Mouse (Mus musculus) gastrocnemius, postnatal 25 days (tissue): ENCODE results near the gene Il1f10. TPM values are rescaled to one million over a fixed set of nuclear protein-coding genes. Genes with fewer than 3 reads are reported as not detected.

ENCODE experiments used
- DNase-seq: peaks from one replicate; pipeline ENCODE4 v3.0.0; 2022
- long read RNA-seq, 2 experiments: library from polyadenylated mRNA; stranded (forward); transcript quantifications; one replicate each; pipeline ENCODE4 v2.0.0; 2021
- total RNA-seq, 2 experiments: library from RNA; stranded (reverse); gene quantifications; 1 replicate in 1 of 2; 2 replicates in 1 of 2; pipeline ENCODE4 v1.2.3; 2021

Il1f10 gene
- total RNA-seq, result not detected
- long read RNA-seq, experiment 1, result 0 reads
- long read RNA-seq, experiment 2, result 0 reads

DNA sequence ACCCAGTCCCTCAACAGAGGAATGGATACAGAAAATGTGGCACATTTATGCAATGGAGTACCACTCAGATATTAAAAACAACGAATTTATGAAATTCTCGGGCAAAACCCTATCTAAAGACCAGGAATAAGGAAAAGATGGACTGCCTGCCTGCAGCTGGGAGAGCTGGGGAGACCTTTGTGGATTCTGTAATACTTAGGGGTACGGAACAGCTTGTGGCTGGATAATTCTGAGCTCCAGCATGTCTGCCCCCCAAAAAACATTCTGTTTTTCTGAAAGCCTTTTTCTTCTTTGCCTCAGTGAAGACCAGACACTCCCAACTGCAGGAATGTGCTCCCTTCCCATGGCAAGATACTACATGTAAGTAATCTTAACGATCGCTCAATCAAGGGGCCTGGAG is at the start of gene Il1f10:
TSS of gene Il1f10 (plus strand) at position 301 of the 400 bp plus-strand sequence.
- DNase-seq, result no peak

DNA sequence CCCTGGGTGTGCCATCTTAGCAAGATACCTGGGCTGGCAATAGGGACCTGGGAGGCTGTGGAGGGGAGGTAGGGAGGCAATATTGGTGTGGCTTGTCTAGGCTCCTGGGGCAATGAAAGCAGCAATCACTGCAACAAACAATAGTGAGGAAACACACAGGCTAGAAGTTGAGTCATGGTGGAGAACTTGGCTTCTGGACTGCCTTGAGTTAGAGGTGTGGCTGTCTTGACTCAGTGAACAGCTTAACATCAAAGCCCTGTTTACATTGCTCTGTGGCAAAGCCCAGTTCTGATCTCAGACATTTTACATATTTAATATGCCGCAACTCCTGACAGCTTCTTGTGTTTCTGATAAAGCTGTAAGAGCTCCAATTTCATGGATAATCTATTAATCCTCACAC is 23.5 kb upstream of the Il1f10 start:
- no peak for DNase-seq

DNA sequence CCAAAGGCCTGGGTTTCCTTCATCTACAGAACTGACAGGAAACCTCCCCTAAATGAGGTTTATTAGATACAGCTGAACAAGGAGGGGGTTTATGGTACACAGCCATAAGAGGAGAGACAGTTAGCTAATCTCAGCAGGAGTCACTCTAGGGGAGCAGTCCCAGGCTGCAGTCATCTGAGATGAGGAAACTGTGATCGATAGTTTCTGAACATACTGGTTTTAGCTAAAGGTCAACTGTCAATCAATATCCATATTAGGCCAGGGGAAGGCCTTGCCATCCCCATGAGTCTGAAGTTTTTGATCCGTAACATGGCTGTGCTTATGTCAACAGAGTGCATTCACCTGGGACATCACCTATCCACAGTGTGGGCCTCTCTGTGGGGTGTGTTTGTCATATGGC is 17.4 kb upstream of the Il1f10 start:
- no peak for DNase-seq

DNA sequence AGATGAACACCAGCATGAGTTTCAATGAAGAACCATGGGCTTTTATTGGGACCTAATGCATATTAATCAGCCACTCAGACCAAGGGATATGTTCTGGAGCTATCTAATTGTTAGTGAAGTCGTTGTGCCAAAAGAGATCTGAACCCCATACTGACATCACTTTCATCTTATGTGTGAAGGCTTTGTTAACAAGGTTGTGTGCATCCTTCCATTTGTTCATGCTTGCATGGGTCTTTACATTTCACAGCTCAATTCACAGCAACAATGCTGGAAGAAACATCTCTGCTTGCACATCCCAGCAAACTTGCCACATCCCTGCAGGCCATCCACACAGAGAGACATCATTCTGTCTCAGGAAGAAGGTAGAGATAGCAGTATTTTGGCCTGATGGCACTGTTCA is 15.8 kb upstream of the Il1f10 start:
- DNase-seq, result no peak

DNA sequence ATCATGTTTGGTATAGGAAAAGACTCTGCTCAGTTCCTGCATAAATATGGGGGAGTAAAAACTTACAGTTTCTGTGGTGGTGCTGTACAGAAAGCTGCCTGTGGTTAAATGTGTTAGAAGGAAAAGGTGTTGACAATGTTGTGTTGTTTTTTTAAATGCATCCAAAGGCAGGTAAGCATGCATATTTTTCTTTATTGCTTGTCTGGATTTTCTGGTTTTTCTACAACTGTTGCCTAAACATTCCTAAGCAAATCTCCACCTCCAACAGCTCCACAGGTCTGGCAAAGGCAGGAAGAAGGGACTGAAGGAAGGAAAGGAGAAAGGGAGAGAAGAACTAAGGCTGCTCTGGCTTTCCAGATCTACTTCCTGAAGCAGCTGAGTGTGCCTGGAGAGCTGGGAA is 14.3 kb upstream of the Il1f10 start, which contains the start of gene Il1f5:
TSS of gene Il1f5 (plus strand) at position 301 of the 400 bp plus-strand sequence.
- DNase-seq, result no peak

DNA sequence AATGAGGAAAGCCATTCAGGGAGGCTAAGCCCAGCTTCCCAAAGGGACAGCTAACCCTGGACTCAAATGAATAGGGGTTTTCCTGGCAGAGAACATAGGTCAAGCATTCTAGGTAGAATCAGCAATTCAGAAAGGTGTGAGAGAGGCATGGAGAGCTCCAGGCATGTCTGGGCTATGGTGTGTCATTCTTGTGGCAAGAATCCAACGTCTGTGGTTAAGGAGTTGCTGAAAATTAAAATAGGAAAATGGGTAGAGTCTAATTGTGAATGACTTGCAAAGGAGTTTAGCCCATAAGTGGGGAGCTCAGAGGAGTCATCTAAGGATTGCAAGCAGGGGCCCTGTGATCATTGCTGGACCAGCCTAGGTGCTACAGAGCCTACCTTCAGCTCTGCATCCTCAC is 3.6 kb downstream of the Il1f10 start:
- DNase-seq, result no peak

DNA sequence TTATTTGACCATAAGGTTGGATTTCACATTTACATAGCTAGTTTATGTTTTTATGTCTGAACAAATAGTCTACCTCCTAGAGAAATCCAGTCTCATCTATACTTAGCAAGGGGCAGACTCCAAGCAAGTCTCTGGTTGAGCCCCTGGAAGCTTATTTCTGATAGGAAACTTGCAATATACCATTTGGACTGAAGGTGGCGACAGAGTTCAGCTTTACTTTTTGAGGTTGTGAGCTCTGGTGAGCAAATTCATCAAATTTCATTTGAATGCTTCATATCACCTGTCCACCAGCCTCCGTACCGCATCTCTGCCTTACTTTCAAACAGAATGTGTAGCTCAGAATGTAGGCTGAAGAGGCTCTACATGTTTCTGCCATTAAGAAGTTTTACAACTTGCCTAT is 5.8 kb downstream of the Il1f10 start:
- no peak for DNase-seq

DNA sequence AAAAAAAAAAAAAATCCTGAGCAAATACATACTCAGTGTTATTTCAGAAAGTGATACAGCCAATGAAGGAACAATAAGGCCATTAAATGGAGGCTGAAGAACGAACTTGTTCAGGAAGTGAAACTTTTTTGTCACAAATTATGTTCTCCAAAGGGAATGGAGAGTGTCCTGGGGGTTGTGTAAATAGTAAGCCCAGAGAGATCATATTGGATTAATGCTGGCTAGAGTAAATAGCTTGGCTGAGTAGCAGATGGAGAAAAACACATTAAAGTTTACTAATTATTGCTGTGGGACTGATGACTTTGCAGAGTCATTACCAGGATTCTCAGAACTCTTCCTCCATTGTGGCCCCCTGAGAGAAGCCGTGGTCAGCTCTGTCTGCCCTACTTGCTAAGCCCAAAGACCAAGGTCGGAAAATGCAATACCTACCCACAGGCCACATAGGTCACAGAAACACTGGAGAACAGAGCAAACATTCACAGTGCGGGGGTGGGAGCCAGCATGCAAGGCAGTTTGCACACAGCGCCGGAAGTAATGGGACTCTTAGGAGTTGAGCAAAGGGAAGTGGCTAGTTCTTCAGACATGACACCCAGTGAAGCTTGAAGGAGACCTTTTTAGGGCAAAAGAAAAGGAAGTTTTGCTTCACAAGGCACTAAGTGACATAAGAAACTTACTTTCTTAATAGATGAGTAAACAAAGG is 20.5 kb downstream of the Il1f10 start:
- no peak for DNase-seq

DNA sequence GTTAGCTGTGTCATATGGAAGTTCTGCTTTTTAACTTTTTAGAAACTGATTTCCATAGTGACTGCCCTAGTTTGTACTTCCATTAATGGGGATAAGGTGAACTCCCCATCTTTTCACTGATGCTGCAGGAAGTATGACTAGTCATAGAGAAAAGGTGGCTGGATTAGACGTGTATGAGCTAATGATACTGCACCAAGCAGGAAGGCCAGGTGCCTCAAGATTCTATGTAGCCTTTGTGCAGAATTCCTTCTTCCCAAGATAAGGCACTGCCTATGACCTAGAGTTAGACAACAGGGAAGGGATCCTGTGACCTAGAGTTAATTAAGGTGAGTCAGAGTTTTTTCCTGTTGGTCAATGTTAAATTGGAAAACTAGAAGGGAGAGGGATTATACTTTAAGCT is 25.9 kb downstream of the Il1f10 start:
- DNase-seq, result no peak

DNA sequence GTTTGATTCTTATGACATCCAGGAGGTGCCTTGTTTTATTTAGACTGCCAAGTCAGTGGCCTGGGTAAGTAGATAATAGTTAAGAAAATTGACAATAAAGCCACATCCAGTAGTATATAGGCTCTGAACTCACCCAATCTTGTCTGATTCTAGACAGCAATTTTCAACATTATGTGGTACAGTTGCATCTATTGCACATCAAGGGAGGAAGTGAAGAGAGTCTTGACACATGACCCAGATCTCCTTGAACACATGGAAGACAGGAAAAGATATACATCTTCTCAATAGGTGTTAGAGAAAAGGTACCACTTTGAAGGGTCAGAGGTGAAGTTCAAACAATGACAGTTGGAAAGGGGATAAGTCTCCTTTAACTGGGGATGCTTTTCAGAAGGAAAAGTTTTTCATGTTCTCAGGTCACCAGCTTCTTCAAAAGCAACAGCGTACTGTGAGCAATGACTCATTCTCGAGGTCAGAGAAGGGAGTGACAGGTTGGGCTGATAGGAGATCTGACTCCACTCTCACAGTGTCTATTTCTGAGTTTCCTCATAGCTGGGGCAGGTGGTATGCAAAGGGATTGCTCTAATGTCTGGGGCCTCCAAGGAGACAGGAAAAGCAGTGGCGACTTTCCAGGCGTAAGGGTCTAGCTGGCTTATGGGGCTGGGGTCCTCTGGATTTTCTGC is 27.1 kb downstream of the Il1f10 start:
- no peak for DNase-seq

DNA sequence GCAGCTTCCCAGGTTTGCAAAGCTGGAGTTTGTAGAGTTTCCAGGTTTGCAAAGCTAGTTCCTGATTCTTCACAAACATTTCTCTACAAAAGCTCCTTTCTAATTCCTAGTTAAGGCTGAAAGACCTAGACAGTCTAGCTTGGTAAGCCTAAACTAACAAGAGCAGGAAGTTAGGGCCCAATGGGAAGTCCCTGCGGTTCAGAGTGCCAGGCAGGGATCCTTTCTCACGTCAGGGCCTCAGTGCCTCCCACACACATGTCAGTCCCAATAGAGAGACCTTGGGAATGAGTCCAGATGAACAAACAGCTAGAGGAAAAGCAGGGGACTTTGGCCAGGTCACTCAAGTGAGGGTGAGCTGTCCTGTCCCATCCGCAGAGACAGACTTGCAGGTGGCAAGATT is 44.3 kb downstream of the Il1f10 start:
- no peak for DNase-seq

DNA sequence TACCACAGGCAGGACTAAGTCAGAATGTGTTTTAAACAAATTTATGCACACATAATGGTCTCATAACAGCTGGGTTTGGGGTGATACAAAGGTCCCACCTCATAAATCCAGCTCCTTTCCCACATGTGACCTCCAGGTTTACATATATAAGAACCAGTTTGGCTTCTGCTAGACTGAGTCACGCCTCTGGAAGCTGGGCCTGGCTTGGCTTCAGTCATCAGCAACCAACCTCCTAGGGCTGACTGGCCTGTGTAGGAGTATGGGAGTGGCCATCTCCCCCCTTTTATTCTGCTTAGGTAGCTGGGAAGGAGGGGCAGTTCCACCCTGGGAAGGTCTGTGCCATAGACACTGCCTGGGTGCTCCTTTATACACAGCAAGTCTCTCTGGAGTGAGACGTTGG is 45.5 kb downstream of the Il1f10 start, which contains the start of gene Il1rn:
TSS of gene Il1rn (plus strand) at position 309 of the 400 bp plus-strand sequence.
- no peak for DNase-seq

DNA sequence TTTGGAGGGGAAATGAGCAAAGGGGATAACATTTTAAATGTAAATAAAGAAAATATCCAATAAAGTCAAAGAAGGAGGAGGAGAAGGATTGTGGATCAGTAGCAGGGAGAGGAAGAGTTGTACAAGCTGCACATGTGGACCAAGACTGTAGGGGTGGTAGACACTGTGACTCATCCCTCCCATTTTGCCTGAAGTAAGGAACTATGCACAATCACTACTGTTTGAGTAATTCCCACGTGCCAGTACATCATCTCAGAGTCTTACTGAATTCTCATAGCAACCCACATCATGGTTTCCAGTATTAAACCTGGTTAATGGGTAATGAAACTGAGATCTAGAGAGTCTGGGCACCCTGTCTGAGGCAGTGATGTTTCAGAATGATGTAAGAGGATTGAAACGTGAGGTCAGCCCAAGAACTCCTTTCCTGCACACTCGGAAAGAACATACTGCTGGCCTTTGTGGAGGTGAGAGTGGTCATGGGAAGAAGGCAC is 50.4 kb downstream of the Il1f10 start:
- DNase-seq, result no peak

Other genes starting within 250 kb of the Il1f10 start
- gene Hnmt, start 241.8 kb upstream of the Il1f10 start, total RNA-seq, result 1 to 10 TPM; 4.1 to 5.6 TPM
- not detected for gene Tbpl2, start 194.6 kb upstream of the Il1f10 start, total RNA-seq
- gene Il1f8, start 138.0 kb upstream of the Il1f10 start, total RNA-seq, result not detected
- gene Il1f9, start 104.7 kb upstream of the Il1f10 start, total RNA-seq, result not detected
- not detected for gene Il1f6, start 75.8 kb upstream of the Il1f10 start, total RNA-seq
- gene Il1f5, start 14.2 kb upstream of the Il1f10 start, total RNA-seq, result not detected
- gene Il1rn, start 45.7 kb downstream of the Il1f10 start, total RNA-seq, result not detected
- gene Psd4, start 76.4 kb downstream of the Il1f10 start, total RNA-seq, result under 1 TPM; 0.13 to 0.49 TPM
- not detected for gene Pax8, start 184.4 kb downstream of the Il1f10 start, total RNA-seq